Mouse (Mus musculus): ENCODE results near the gene Mreg. TPM values are rescaled to one million over a fixed set of nuclear protein-coding genes. Genes with fewer than 3 reads are reported as not detected.

The Mreg gene
- total RNA-seq, 2 experiments from 2014 or later, result 2.2 to 2.3 TPM

DNA sequence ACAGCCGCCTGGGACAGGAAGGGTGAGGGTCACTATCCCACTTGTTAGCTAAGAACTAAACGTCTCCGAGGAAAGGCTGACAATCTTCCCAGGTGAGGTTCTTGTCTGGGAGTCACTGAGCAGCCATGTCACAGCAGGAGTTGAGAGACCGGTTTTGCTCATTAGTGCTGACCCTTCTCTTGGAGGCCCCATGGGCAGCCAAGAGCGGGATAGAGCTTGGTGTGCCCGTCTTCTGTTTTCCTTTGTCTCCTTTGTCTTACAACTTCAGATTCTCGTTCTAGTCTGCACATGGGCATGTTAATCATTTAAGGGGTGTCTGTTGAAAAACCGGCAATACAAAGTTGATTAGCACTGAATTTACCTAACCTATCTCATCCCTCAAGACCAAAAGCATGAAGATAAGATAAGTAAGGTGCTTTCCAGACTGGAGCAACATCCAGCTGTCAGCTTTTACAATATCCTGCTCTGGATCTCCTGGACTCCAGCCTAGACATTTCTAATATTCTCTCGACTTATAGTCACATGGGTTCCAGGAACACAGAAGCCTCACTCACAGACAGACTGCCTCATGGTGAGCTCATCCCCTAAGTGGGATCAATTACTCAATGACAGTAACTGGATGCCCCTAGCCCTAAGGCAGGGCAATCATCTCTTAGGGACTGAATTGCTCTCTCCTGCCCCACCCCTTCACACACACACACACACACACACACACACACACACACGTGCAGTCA, 15.3 kb downstream of the Mreg start:
- DNase-seq (ENCODE audit: low spot score in 2 of 2), result no peak

GRCm38 (mm10) chr1:72196123-72196522, 16.0 kb downstream of the Mreg start:
- no peak for DNase-seq (ENCODE audit: low spot score in 2 of 2)

GRCm38 (mm10) chr1:72191449-72191848, 20.7 kb downstream of the Mreg start:
- DNase-seq (ENCODE audit: low spot score in 2 of 2), result no peak

- no peak for DNase-seq (ENCODE audit: low spot score in 2 of 2)
Observed at GRCm38 (mm10) chr1:72188142-72188738, 23.9 kb downstream of the Mreg start.

- DNase-seq (ENCODE audit: low spot score in 2 of 2), result no peak
Observed at GRCm38 (mm10) chr1:72187486-72187885, 24.6 kb downstream of the Mreg start.

- DNase-seq (ENCODE audit: low spot score in 2 of 2), result no peak
Observed at GRCm38 (mm10) chr1:72186151-72186550, 26.0 kb downstream of the Mreg start.

DNA sequence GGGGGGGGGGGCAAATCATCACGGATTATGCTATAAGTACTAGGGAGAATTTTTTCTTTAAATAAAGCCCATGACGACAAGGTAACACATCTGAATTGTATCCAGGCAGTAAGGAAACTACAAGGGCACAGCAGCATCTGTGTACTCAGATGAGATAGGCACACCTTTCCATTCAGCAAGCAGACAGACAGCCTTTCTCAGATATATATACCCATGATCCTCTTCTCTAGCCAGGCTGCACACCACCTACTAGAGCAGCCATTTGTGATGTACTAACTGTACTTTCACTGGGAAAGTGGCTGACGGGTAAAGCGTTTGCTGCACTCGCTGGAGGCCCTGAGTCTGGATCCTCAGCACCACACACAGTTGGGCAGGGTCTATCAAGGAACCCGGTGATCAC, 28.6 kb downstream of the Mreg start:
- DNase-seq (ENCODE audit: low spot score in 2 of 2), result no peak

DNA sequence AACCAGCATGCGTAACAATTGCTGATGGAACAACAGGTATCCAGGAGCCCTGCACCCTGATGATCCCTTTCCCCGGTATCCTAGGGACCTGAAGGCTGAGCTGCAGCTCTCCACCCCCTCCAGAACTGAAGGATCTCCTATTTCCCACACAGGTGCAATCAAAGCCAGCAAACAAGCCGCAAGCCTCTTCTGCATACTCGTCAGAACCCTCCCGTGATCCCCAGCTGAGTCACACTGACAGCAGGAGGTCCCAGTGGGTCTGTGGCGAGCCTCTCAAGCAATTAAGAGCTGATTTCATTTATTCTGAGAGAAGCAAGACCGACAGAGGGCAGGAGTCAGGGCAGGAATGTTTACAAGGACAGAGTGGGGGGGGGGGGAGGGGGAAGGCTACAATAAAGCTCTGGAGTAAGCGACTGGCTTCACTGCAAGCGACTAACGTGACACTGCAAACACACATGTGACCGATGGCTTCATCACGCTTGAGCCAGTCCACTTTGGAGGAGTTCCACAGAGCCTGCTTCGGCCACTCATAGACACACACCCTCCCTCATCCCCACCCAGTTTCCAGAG, 29.1 kb downstream of the Mreg start:
- no peak for DNase-seq (ENCODE audit: low spot score in 2 of 2)

GRCm38 (mm10) chr1:72179947-72180346, 32.2 kb downstream of the Mreg start:
- DNase-seq (ENCODE audit: low spot score in 2 of 2), result no peak

- no peak for DNase-seq (ENCODE audit: low spot score in 2 of 2)
Observed at GRCm38 (mm10) chr1:72176239-72176638, 35.9 kb downstream of the Mreg start.

- no peak for DNase-seq (ENCODE audit: low spot score in 2 of 2)
Observed at GRCm38 (mm10) chr1:72174183-72174582, 37.9 kb downstream of the Mreg start.

GRCm38 (mm10) chr1:72173402-72174051, 38.6 kb downstream of the Mreg start:
- no peak for DNase-seq (ENCODE audit: low spot score in 2 of 2)

DNA sequence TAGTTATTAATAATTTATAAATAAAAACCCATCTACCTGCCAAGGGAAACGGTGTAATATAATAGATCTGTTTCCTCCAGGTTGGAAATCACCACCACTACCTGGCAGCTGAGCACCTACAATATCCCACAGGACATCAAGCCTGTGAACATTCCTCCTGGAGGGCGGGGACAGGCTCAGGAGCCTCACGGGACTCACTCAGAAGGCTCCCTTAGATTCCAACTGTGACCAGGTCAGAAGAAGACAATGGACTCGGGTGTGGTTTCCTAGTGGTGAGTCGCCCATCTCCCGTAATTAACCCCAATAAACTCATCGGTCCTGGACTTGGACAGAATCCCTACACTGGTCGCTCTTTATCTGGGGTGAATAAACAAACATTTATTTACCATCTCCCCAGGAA, 39.3 kb downstream of the Mreg start:
- no peak for DNase-seq (ENCODE audit: low spot score in 2 of 2)

- DNase-seq (ENCODE audit: low spot score in 2 of 2), result no peak
Observed at GRCm38 (mm10) chr1:72171001-72171860, 40.9 kb downstream of the Mreg start.

- DNase-seq (ENCODE audit: low spot score in 2 of 2), result no peak
Observed at GRCm38 (mm10) chr1:72167024-72167423, 45.1 kb downstream of the Mreg start.

DNA sequence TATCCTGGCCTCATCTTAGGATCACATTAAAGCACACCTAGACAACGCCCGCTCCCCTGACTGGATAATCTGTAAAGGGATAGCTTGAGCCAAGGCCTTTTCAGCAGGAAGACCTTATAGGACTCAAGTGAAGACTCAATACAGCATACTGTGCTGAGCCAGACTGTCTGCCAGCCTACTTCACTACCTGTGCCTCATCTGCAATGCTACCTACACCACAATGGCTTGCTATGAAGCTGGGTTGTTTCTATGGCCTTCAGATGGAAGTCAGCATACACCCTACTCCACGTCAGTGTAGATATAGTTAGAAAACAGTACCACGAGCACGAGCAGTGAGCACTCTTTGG, 45.7 kb downstream of the Mreg start:
- no peak for DNase-seq (ENCODE audit: low spot score in 2 of 2)

DNA sequence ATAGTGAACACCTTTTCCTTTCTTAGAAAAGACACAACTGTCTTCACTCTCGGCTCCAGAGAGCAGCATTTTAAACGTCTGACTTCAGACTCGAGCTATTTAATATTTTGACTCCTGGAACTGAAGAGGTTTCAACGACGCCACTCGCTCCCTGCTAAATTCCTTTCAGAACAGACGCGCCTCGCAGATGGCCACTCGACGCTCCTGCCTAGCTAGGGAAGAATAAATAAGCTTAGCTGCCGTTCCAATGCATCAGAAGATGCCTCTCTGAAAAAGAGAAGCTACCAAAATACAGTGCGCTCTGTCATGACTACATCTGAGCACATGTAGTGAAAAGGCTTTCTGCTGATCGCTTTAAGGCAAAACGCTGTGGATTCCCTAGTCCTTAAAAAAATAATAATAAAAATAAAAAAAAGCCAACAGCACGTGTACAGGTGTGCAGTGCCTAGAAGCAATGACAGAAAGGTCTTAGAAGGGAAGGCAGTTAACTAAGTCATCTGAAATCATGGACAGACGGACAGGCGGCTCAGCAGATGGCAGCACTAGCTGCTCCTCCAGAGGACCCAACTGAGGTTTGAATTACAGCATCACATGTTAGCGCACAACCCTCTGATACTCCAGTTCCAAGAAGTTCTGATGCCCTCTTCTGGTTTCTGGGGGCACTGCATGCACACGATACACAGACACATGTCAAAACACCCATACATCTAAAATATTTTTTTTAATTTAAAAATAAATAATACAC, 46.2 kb downstream of the Mreg start:
- DNase-seq (ENCODE audit: low spot score in 2 of 2), result no peak

DNA sequence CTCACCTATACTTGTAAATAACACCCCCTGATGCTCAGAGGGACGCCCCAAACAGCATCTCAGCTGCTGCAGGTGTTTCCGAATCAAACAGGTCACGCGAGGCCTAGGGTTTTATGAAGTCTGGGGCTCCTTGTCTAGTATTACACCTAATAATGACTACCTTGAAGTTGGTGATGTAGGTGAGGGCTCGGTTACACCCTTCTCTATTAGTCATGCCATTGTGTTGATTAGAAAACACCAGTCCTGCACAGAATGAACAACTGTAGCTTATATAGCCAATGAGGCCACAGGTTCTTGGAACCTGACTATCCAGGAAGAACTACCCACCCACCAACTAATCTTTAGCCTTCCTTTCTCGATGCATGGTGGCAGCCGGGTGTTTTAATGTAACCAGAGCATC, 51.8 kb downstream of the Mreg start:
- DNase-seq (ENCODE audit: low spot score in 2 of 2), result no peak

DNA sequence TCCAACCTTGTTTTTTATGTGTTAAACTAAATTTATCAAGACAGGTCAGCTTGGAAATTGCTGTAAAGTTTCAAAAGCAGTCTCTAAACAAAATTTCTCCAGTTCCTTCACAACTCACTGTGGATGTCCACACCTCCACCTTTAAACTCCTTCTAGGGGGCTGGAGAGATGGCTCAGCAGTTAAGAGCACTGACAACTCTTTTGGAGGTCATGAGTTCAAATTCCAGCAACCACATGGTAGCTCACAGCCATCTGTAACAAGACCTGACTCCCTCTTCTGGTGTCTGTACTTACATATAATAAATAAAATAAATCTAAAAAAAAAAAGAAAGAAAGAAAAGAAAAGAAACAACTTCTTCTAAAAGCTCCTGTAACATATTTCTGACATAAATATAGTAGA, 67.1 kb downstream of the Mreg start:
- DNase-seq (ENCODE audit: low spot score in 2 of 2), result no peak

DNA sequence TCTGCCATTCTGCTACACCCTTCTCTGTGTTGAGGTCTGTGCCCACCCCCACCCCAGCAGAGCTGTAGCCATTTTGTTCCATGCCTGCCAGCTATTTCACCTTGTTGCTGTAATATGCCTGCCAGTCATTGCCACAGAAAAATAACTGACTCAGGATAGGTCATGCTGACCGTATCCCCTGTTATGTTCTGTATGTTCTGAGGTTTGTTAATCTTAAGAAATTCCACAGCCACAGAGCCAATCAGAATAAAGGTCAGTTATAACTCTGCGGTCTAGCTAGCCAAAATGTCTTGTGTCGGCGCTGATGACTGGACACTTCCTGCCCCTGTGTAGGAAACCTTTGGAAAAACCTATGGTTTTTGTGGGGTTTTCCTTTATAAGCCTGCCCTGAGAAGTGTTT, 67.7 kb downstream of the Mreg start:
- no peak for DNase-seq (ENCODE audit: low spot score in 2 of 2)

All from adrenal gland, adult 18-20 months (tissue).